Mouse (Mus musculus): Measurements from ENCODE around the gene Cttn. TPM values are rescaled to one million over a fixed set of nuclear protein-coding genes. Genes with fewer than 3 reads are reported as not detected.

Cttn gene
- polyA plus RNA-seq, 1 experiment = 175 TPM

DNA sequence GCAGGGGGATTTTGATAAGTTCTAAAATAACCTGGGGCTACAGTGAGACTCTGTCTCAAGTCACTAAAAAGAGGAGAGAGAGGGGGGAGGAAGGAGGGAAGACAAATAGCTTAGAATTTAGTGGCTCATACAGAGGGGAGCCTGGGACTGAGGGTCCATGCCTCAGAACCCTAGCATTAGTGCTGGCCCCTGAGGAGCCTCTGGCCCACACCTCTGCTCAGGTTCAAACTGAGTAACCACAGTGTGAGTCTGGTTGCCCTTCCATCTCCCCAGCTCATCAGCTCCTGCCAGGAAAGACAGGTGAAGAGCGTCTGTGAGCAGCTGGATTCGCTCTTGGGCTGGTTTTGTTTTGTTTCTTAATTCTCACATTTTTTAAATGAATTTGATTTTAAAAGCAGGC, 53.6 kb downstream of the Cttn start:
- no peak for DNase-seq (ENCODE audit: low read depth)
- TF ChIP-seq POLR2A (IDR thresholded peaks at IDR 0.05; ENCODE audit: borderline replicate concordance, extremely low read depth, insufficient read depth, insufficient read length, poor library complexity, severe bottlenecking) (no peak), CTCF (IDR thresholded peaks at IDR 0.05; ENCODE audit: borderline replicate concordance, extremely low read depth, insufficient read depth, insufficient read length) (no peak)

DNA sequence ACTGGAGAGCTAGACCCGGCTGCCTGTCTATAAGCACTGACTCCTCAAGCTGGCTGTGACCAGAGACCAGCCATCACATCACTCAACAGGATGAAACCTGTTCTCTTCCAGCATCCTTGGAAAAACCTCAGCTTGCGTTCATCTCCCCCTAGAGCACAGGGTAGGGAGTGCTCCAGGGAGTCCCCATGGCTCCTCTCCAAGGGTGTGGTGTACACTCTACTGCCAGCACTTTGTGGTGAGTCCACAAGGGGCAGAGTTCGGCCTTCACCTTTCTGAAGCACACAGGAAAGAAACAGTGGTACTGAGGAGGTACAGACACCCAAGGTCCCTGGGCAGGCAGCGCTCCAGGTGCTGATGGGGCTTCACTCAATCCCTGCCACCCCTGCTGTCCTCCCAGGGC, 55.0 kb downstream of the Cttn start:
- DNase-seq (ENCODE audit: low read depth) = no peak
- TF ChIP-seq POLR2A (IDR thresholded peaks at IDR 0.05; ENCODE audit: borderline replicate concordance, extremely low read depth, insufficient read depth, insufficient read length, poor library complexity, severe bottlenecking) (no peak), CTCF (IDR thresholded peaks at IDR 0.05; ENCODE audit: borderline replicate concordance, extremely low read depth, insufficient read depth, insufficient read length) (peak; percentile 8; the same call in 1 of the 2 replicates)

DNA sequence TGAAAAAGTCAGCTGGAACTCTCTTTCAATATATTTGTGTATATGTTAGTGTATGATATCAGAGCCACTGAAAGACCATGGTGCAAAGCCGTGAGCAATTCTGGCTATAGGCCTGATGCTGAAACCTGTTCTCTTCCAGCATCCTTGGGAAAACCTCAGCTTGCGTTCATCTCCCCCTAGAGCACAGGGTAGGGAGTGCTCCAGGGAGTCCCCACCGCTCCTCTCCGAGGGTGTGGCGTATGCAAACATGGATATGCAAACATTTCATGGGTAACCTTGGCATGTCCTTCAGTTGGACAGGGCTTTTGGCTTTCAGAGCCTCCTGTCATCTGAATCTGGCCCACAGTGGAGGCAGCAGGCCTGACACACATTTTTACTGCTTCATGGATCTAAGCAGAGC, 56.2 kb downstream of the Cttn start:
- no peak for TF ChIP-seq CTCF (IDR thresholded peaks at IDR 0.05; ENCODE audit: borderline replicate concordance, extremely low read depth, insufficient read depth, insufficient read length)
- no peak for TF ChIP-seq POLR2A (IDR thresholded peaks at IDR 0.05; ENCODE audit: borderline replicate concordance, extremely low read depth, insufficient read depth, insufficient read length, poor library complexity, severe bottlenecking)
- no peak for DNase-seq (ENCODE audit: low read depth)

DNA sequence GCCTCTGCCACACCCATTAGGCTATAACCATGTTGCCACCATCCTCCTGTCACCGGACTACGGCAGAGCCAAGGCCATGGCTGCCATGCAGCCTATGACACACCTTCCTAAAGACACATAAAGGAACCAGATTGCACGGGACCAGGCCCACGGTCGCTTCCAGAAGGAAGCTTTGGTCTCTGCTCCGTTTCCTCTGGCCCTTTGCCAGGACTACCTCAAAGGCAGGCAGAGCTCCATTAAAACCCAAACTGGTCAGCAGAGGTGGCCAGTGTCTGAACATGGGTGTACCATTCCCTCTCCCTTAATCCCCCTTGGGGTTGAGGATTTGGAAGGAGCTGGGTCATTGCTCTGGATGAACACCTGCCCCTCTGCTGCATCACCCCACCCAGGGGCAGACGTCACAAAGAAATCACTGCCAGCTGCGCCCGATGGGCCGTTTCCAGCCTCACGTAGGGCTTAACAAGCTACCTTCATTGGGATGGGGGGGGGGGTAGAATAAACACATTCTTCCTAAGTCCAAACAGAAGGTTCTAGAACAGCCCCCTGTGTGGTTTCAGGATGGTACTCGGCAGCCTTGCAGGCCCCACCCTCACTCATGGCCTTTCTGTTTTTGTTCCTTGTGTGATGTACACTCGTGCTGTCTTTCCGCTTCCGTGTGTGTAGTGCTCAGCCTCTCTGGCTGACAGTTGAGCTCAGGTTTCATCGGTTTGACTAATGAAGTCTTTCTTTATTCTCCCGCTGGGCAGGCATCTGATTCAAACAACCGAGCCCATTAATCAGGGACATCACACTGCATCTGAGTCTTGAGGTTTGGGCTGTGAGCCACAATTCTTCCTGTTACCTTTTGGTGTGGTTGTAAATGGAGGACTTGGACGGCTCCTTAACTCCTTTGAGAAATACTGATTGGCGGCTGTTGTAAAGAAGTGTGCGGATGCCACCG, 58.6 kb downstream of the Cttn start:
- peak; percentile 81 for DNase-seq (ENCODE audit: low read depth)
- no peak for TF ChIP-seq CTCF (IDR thresholded peaks at IDR 0.05; ENCODE audit: borderline replicate concordance, extremely low read depth, insufficient read depth, insufficient read length)
- no peak for TF ChIP-seq POLR2A (IDR thresholded peaks at IDR 0.05; ENCODE audit: borderline replicate concordance, extremely low read depth, insufficient read depth, insufficient read length, poor library complexity, severe bottlenecking)

DNA sequence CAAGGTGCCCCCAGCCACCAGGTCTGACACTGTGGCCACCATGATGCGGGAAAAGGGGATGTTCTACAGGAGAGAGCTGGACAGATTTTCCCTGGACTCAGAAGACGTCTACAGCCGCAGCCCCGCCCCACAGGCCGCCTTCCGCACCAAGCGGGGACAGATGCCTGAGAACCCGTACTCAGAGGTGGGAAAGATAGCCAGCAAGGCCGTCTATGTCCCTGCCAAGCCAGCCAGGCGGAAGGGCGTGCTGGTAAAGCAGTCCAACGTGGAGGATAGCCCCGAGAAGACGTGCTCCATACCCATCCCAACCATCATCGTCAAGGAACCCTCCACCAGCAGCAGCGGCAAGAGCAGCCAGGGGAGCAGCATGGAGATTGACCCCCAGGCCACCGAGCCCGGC, 61.1 kb downstream of the Cttn start:
- TF ChIP-seq CTCF (IDR thresholded peaks at IDR 0.05; ENCODE audit: borderline replicate concordance, extremely low read depth, insufficient read depth, insufficient read length) = no peak
- DNase-seq (ENCODE audit: low read depth) = no peak

DNA sequence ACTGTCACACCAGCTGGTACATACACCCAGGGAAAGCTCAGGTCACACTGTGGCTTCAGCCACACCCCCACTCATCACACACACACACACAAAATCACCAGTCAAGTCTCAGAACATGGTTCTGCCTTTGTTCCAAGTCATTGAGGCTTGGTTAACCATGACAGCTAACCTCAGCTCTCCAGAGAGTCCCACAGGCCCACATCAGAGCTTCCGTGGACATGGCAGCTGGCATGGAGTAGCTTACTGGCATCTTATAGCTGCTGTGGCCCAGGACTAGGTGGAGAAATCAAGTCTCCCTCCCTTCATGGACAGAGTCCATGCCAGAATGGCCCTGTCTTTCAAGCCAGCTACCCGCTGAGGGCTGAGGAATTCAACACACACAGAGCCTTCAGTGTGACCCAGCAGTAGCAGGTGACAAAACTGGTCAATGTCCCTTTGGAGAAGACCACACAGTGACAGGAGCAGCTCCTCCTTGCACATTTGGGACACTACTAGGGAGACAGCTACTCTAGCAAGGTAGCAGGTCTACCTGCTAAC, 62.3 kb downstream of the Cttn start:
- TF ChIP-seq CTCF (IDR thresholded peaks at IDR 0.05; ENCODE audit: borderline replicate concordance, extremely low read depth, insufficient read depth, insufficient read length) (no peak), POLR2A (IDR thresholded peaks at IDR 0.05; ENCODE audit: borderline replicate concordance, extremely low read depth, insufficient read depth, insufficient read length, poor library complexity, severe bottlenecking) (no peak)
- no peak for DNase-seq (ENCODE audit: low read depth)

DNA sequence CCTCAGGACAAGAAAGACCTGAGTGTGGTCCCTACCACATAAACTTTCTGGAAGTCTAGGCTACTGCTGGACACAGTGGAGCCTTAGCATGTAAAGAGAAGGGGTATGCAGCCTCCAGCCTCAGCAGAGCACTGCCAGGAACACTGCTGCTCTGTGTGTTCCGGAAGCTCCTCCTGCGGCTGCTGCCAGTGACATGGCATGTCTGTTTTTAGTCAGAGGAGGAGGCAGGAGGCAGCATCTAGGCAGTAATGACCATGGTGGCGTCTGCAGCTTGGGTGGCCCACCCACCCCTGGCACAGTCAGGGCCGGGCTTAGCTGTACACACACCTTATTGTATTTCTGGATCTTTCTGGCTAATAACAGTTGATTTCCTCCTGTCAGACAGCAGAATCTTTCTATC, 63.1 kb downstream of the Cttn start:
- no peak for DNase-seq (ENCODE audit: low read depth)
- TF ChIP-seq CTCF (IDR thresholded peaks at IDR 0.05; ENCODE audit: borderline replicate concordance, extremely low read depth, insufficient read depth, insufficient read length) (no peak), POLR2A (IDR thresholded peaks at IDR 0.05; ENCODE audit: borderline replicate concordance, extremely low read depth, insufficient read depth, insufficient read length, poor library complexity, severe bottlenecking) (no peak)

DNA sequence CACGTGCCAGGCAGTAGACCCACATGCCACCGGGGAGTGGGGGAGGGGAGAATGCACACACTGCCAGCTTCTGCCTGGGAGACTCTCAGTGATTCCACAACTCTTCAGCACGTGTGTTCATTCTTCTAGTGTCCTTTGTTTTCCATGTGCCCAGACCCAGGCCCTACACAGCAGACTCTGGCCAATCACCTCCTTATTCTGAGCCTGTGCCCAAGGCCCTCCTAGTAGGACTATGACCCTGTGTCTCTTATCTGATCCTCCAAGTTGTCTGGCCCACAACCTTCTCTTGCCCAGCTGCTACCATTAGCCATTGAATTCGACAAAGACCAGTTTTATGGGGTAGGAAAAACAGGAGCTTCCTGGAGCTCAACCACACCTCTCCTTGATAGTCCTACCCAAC, 68.3 kb downstream of the Cttn start:
- TF ChIP-seq CTCF (IDR thresholded peaks at IDR 0.05; ENCODE audit: borderline replicate concordance, extremely low read depth, insufficient read depth, insufficient read length) (no peak), POLR2A (IDR thresholded peaks at IDR 0.05; ENCODE audit: borderline replicate concordance, extremely low read depth, insufficient read depth, insufficient read length, poor library complexity, severe bottlenecking) (no peak)
- DNase-seq (ENCODE audit: low read depth) = no peak

DNA sequence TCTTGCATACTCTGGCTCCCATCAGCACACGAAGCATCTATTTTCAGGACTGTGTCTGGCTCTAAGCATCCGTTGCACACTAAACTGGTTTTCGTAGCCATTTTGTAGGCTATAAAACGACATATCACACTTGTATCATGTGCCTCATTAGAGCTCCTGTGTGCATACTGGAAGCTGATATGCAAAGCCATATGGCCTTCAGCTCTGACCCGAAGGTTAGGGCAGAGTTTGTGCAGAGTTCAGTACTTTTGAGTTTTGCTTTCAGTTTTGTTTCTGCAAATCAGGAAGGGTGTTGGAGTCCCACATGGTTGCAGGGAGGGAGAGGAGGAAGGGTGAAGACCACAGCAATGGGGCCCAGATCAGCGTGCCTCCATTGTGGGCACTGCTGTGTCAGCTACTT, 79.1 kb downstream of the Cttn start:
- DNase-seq (ENCODE audit: low read depth) = no peak
- TF ChIP-seq CTCF (IDR thresholded peaks at IDR 0.05; ENCODE audit: borderline replicate concordance, extremely low read depth, insufficient read depth, insufficient read length) = no peak
- TF ChIP-seq POLR2A (IDR thresholded peaks at IDR 0.05; ENCODE audit: borderline replicate concordance, extremely low read depth, insufficient read depth, insufficient read length, poor library complexity, severe bottlenecking) = no peak

DNA sequence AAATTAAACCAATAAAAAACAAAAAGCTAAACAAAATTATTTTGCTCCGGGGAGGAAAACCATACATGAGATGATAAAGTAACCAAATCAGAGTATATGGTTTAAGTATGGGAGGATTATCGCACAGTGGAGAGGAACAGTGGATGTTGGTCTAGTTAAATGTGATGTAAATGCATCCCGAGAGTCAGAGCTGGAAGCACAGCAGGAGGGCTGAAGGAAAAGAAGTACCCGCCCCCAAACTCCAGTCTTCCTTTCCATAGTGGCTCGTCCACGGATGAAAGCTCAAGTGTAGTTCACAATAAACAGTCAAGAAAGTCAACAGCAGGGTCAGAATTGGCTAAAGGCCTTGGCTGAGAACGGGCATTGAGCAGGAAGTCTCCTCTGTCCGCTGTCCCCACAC, 80.1 kb downstream of the Cttn start:
- no peak for DNase-seq (ENCODE audit: low read depth)
- no peak for TF ChIP-seq CTCF (IDR thresholded peaks at IDR 0.05; ENCODE audit: borderline replicate concordance, extremely low read depth, insufficient read depth, insufficient read length)
- no peak for TF ChIP-seq POLR2A (IDR thresholded peaks at IDR 0.05; ENCODE audit: borderline replicate concordance, extremely low read depth, insufficient read depth, insufficient read length, poor library complexity, severe bottlenecking)

DNA sequence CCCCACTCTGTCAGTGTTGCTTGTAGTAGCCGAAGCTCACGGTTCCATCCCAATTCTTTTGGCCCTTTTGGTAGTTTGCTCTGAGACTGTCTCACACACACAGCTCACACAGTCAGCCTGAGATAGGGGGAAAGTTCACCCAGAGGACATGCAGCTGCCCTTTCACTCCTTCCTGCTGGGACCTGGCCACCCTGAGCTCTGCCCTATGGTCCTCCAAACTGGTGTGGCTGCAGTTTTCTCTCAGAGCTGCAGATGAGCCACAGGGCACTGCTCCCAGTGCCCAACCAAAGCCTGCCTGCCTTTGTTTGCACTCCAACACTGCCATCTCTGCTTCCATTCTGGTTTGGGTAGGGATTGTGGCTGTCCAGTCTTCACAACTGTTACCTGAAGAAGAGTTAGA, 81.1 kb downstream of the Cttn start:
- no peak for TF ChIP-seq CTCF (IDR thresholded peaks at IDR 0.05; ENCODE audit: borderline replicate concordance, extremely low read depth, insufficient read depth, insufficient read length)
- TF ChIP-seq POLR2A (IDR thresholded peaks at IDR 0.05; ENCODE audit: borderline replicate concordance, extremely low read depth, insufficient read depth, insufficient read length, poor library complexity, severe bottlenecking) = no peak
- no peak for DNase-seq (ENCODE audit: low read depth)

DNA sequence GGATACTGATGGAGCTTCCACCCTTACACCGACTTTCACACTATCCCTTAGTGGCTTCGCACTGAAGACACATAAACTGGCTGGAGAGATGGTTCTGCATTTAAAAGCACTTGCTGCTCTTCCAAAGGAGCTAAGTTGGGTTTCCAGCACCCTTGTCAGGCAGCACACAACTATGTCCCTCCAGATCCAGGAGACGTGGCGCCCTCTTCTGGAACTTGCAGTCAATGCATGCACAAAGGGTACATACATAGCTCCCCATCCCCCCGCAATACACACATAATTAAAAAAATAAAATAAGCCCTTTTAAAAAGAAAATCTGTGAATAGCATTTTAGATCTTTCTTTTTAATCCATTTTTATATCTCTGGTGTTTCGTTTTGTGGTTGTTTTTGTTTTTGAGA, 83.3 kb downstream of the Cttn start:
- no peak for TF ChIP-seq POLR2A (IDR thresholded peaks at IDR 0.05; ENCODE audit: borderline replicate concordance, extremely low read depth, insufficient read depth, insufficient read length, poor library complexity, severe bottlenecking)
- TF ChIP-seq CTCF (IDR thresholded peaks at IDR 0.05; ENCODE audit: borderline replicate concordance, extremely low read depth, insufficient read depth, insufficient read length) = peak; percentile 5; the same call in 1 of the 2 replicates
- DNase-seq (ENCODE audit: low read depth) = no peak

Other genes with a start within 250 kb of the Cttn start
- 54.5 and 57.9 TPM in 2 replicates for gene Ppfia1, start 82.7 kb upstream of the Cttn start, polyA plus RNA-seq (2012; rRNA removed)
- gene Fadd, start 111.5 kb upstream of the Cttn start, polyA plus RNA-seq (2012; rRNA removed) = 5.9 and 7.1 TPM in 2 replicates